Mouse (Mus musculus): ENCODE data around the gene Zfp119a.
"Not testable (repeated sequence)": the region's sequence is repeated elsewhere in the genome, so short reads cannot be mapped to it uniquely, and the experiment has no call there.

The Zfp119a gene

GRCm38 (mm10) chr17:55878636-55879369, at the start of gene Zfp119a:
Gene Zfp119a (minus strand): TSS chr17:55878930.
- DNase-seq (ENCODE audit: low spot score in 2 of 2) = peak; percentile 25 to 46

- DNase-seq (ENCODE audit: low spot score in 2 of 2) = no peak
Measured at GRCm38 (mm10) chr17:55906669-55907068, 27.9 kb upstream of the Zfp119a start.

GRCm38 (mm10) chr17:55904131-55904530, 25.4 kb upstream of the Zfp119a start:
- DNase-seq (ENCODE audit: low spot score in 2 of 2) = no peak

- DNase-seq (ENCODE audit: low spot score in 2 of 2) = no peak
Measured at GRCm38 (mm10) chr17:55903687-55904086, 25.0 kb upstream of the Zfp119a start.

- no peak for DNase-seq (ENCODE audit: low spot score in 2 of 2)
Measured at GRCm38 (mm10) chr17:55903087-55903486, 24.4 kb upstream of the Zfp119a start.

GRCm38 (mm10) chr17:55892406-55892955, 13.8 kb upstream of the Zfp119a start:
- DNase-seq (ENCODE audit: low spot score in 2 of 2) = not testable (repeated sequence)

- no peak for DNase-seq (ENCODE audit: low spot score in 2 of 2)
Measured at GRCm38 (mm10) chr17:55884912-55885311, 6.2 kb upstream of the Zfp119a start.

- DNase-seq (ENCODE audit: low spot score in 2 of 2) = no peak
Measured at GRCm38 (mm10) chr17:55883631-55884030, 4.9 kb upstream of the Zfp119a start.

GRCm38 (mm10) chr17:55878282-55878635, 471 bp downstream of the Zfp119a start:
- DNase-seq (ENCODE audit: low spot score in 2 of 2) = not testable (repeated sequence)

- no peak for DNase-seq (ENCODE audit: low spot score in 2 of 2)
Measured at GRCm38 (mm10) chr17:55877184-55877583, 1.5 kb downstream of the Zfp119a start.

- no peak for DNase-seq (ENCODE audit: low spot score in 2 of 2)
Measured at GRCm38 (mm10) chr17:55843067-55843466, 35.7 kb downstream of the Zfp119a start.

- DNase-seq (ENCODE audit: low spot score in 2 of 2) = no peak
Measured at GRCm38 (mm10) chr17:55821566-55821965, 57.2 kb downstream of the Zfp119a start.

GRCm38 (mm10) chr17:55816853-55817252, 61.9 kb downstream of the Zfp119a start:
- no peak for DNase-seq (ENCODE audit: low spot score in 2 of 2)
